Mouse (Mus musculus) cerebellum, adult (tissue): ENCODE results near the gene Slc37a2.
A peak's percentile ranks its signal among the peaks of the same experiment; 100 is the strongest.

ENCODE experiments used
- ATAC-seq: cut with Nextera tagmentation; 2 replicates; pipeline ENCODE4 v1.9.2; 2017; ENCODE audit warnings: mild to moderate bottlenecking, moderate library complexity, mixed read lengths; ENCODE audit not compliant: insufficient number of reproducible peaks, low FRiP score, low TSS enrichment

Gene Slc37a2

DNA sequence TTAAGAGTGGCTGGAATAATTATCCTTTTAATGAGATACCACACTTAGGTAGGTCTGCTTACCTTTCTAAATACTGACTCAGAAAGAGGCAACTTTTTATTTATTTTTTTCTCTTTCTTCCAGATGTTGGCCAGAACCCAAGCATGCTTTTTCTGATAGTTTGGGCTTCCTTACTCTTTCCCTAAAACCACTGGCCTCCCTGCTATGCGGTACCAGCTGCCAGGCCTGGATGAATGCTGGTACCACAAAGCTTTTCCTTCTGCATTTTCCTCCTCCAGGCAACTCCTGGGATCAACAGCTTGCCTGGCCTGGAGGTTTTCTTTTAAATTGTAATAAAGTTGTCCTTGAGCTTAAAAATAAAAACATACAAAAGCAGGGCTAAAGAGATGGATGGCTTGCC, 30.0 kb downstream of the Slc37a2 start:
- no peak for ATAC-seq

DNA sequence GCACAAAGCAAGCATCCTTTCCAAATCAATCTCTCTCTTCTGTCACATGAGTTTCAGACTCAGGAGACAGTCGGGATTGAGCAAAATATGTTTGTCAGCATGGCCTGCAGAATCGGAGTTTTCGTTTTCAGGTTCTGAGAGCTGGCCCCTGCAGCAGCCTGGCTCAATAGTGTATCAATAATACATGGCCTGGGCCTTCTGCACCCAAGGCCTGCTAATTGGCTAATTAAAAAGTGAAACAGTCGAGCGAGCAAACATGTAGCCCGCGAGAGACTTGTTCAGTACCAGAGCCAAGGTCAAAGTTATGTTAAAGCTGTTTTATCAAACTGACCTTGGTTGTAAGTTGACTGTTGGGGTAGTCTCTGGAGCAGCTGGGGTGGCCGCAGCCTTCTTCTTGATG, 34.8 kb downstream of the Slc37a2 start:
- no peak for ATAC-seq

DNA sequence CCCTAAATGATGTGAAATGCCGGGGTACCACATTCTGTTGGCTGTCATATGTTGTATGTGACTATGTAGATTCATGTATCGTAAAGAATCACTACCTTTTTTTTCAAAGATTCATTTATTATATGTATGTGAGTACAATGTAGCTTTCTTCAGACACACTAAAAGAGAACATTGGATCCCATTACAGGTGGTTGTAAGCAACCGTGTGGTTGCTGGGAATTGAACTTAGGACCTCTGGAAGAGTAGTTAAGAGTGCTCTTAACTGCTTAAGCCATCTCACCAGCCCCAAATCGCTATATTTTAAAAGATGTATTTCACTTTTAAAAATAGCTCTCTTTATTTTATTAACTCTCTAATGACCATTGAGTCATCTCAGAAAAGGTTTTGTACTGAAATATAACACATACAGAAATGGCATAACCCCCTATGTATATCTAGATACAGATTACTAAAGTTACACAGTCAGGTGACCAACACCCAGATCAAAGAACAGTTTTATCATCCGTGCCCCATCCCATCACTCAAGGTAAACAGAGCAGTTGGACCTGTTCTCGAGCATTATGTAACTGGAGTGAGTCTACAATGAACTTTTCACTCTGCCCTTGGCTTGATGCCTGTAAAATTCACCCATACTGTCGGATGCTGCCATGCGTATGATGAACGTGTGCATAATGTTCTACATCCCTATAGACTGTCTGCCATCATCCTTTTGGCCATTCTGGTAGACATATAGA, 41.0 kb downstream of the Slc37a2 start:
- no peak for ATAC-seq

DNA sequence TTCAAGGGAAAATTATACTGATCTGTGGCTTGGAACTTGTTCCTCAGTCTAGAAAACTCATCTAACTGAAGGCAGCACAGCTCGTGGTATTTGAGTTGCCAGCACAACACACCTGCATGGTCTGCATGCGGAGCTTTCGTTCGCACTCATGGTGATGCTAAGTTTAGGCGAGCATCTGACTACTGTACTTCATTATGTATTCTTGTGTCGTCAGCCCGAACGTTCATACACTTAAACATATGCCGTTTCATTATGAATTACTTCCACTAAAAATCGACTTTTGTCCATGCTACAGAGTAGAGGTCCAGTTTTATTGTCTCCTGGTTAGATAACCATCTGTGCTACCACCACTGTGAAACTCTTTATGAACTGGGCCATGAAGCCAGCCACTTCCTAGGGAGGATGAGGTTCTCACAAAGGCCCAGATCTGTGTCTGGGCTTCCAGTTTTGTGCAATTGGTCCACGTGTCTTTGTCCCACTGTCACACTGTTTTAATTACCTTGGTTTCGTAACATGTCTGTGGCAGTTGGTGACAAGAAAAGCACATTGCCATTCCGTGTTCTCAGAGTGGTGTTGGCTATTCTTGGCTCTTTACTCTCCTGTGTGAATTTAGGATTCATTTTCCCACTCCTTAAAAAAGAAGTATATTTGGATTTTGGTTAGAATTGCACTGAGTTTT, 42.3 kb downstream of the Slc37a2 start:
- no peak for ATAC-seq

DNA sequence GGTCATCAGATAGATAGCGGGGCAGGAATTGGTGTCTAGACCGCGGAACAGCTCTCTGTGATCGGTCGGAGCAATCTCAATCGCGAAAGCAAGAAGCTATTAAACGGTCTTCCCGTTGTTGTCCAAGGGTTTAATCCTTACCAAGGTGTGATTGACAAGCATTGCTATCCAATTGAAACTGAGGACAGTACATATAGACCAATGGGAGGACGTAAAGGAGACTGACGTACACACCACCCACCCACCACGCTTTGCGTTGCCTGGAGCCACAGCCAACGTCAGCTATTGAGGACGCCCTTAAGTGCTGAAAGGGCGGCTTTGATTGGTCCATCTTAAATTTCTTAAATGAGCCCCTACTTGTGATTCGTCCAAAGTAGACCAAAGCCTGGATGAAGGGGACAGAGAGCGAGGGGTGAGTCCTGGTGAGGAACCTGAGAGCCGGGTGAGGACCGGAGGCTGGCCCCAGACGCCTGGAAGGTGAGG, 47.6 kb downstream of the Slc37a2 start, which contains the start of gene Tmem218:
Tmem218 (plus strand) TSS at position 295 of the 483 bp plus-strand sequence.
- peak; percentile 100 for ATAC-seq

DNA sequence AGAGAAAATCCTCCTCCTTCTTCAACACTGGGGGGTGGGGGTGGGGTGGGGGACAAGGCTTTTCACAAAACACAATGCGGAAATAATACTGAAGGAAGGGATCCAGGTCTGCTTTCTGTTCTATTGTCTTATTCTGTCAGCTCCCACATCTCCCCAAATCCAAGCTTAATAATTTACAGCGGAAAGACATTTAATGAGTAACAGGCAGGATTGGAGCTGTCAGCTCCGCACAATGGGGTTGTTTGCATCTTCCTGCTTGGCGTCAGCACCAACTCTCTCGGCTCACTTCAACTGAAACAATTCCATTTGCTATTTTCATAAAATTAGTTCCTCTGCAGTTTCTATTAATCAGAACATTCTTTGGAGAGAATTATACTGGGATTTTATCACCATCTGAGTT, 51.7 kb downstream of the Slc37a2 start:
- no peak for ATAC-seq

DNA sequence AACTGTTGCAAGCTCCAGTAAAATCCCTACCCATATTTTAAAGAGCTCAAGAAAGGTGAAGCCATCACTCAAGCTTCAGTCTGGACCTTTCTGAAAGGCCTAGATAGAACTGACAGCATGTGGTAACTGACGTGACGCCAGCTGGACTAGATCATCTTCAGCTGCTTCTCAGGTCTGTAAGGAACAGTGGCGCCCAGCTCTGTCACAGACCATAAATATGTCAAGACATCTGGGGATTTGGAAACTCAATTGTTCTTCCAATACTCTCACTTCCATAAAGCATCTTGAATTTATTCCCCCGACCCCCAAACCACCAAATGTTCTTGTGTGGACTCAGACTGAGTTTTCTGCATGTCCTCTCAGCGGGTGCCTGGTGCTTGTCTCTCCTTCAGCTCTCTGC, 55.1 kb downstream of the Slc37a2 start:
- ATAC-seq, result no peak

DNA sequence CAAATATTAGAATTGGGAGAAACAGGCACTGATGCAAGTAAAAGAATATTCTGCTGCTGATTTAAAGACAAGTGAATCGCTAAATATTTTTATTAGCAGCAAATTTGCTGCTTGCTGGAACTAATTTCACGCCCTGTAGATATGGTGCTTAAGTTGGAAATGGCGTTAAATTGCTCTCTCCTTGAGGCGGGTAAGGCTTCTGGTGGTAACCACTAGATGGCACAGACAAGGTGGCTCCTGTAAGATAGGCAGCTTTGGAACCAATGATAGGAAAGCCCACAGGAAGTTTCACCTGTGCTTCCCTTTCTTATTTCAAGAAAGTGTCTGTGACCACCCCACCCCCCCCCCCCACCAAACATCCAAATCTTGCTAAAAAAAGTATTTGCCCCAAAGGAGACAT, 58.5 kb downstream of the Slc37a2 start:
- no peak for ATAC-seq

DNA sequence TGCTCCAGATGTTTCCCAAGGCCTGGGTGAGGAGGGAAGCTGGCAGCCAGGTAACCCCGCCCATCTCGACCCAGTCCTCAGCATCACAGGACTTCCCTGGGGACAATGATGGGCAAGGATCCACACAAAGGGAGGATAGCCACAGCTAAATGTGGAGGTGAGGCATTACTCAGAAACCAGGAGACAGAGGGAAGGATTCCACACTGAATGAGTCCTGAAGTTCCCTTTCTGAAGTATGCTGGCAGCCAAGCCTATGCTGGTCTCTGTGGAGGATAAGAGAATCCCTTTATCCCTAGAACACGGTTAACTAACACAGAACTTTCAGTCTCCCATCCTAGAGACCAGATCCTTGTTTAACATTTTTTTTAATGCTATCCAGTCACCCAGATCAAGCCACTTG, 67.5 kb downstream of the Slc37a2 start:
- ATAC-seq, result no peak

DNA sequence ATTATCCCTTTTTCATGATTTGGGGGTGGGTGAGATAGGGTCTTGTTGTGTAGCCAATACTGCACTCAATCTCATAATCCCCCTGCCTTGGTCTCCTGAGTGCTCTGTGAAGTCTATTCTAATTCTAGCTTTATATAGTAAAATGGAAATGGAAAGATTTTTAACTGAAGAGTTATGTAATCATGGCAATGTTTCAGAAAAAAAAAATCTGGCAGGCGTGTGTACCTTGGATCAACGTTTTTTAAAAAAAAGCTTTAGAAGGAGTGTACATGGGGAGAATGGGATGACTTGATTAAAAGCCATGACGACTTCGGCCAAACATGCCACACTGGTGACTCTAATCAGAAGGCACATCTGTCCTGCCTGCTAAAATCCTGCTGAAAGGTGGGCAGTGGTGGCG, 68.1 kb downstream of the Slc37a2 start:
- ATAC-seq, result no peak

DNA sequence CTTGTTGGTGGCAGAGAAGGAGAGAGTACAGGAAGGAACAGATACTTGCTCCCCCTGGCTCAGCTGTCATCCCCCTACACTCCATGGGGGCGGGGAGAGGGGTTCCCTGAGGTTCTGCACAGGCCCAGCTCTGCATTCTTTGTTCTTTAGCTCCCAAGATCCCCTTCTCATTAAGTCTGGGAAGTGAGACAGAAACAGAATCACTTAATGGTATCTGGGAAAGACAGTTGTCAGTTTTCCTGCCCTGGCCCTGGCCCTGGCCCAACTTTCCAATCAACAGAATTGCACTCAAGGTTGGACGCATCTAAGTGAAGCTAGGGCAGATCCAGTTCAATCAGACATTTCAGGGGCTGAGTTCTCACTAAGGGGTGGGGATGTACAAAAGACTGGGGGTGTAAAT, 72.4 kb downstream of the Slc37a2 start:
- no peak for ATAC-seq

DNA sequence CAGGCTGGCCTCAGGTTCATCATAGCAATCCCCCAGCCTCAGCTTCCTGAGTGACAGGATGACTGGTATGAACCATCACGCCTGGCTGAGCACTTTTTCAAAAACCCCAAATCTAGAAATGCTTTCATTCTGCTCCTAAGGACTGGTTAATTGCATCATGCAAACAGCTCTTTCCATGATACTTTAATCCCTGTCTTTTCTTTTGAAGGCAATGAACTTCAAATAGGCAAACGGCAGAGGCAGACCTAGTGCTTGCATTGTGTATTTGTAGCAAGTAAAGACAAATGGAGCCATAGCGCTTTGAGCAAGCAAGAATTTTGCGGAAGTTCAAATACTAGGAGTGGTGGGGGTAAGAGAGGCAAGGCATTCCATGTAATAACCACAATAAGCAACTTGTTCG, 73.9 kb downstream of the Slc37a2 start:
- ATAC-seq, result no peak

DNA sequence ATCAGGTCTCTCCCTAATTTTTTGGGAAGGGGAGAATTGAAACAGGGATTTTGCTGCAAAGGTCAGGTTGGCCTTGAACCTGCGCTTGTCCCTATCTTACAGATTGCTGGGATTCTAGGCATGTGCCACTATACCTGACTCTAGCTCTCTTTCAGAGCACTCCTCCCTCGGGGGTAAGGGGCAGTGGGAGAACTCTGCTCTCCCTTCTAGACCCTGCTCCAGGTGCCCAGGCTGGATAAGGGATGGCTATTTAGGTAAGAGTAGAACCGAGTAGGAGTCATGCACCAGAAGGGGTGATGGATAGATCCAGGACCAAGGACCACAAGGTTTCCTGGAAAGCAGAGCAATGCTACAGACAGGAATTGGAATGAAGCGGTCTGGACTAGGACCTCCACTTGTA, 75.9 kb downstream of the Slc37a2 start:
- ATAC-seq, result no peak

DNA sequence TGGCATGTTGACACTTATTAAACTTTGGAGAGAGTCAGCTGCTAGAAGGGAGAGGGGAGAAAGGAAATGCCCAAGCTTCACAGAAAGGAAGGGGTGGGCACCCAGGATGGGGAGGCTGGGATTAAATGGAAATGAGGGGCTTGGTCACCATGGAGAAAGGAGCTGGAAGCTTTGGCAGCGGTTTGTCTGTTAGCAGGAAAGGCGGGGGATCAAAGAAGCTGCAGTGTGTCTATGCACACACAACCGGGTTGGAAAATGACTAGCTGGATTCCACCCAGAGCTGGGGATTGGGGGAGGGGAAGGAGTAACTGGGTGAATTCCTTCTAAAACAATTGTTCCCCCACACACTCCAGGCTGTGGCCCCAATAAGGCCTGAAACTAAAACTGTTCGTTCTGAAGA, 76.6 kb downstream of the Slc37a2 start:
- no peak for ATAC-seq
